Mouse (Mus musculus) kidney, adult 2 months (tissue): ENCODE results near the gene Tuba1b.

Source experiments
- CTCF ChIP-seq: fragments of 200-500 bp; conservative IDR thresholded peaks from 2 replicates; pipeline ENCODE4 v1.5.1; 2011; ENCODE audit warnings: low read depth, mild to moderate bottlenecking, control low read depth, low read length, moderate library complexity, mixed read lengths; ENCODE audit not compliant: insufficient read depth, insufficient read length
- POLR2A ChIP-seq: fragments of 200-500 bp; IDR thresholded peaks from one replicate; pipeline ENCODE4 v1.6.1; 2011; ENCODE audit warnings: low read depth, low read length, control low read depth

DNA sequence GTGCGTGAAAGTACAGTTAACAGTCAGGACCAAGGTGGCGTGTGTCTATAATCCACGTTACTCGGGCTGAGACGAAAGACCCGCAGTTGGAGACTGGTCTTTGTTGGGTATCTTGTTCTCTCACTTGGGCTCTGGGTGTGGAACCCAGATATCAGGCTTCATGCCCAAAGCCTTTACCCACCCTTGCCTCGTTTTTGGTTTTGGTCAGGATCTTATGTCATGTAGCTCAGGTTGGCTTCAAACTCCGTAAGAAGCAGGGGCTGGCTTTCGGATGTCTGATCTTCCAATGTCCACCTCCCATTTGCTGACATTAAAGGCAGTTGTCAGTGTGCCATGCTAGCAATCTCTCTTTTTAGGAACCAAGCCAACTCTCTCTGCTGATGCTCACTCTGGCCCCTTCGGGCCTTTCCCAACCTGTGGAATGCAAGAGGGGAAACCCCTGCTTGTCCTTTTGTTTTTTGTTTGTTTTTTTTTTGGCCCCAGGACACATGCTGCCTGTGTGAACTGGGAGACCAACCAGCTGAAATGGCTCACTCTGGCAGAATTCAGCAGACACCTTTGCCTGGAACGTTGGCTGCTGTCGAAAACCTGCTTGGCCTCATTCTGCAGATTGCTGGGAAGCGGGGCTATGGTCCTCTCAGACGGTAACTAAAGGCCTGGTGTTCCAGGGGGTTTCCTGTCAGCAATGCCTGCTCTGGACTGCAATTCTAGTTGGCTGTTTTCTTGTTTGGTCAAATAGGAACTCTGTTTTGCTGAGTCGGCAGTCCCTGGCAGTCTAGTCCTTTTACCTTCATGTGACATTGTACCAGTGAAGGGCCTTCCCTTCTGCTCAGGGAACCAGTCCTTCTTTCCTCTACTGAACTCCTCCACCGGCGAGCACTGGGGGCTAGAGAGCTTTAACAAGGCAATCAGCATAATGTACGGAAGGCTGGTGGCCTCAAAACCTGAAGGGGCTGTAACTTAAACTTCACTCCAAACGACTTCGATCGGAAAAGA lies 42.7 kb upstream of the Tuba1b start:
- TF ChIP-seq POLR2A (no peak), CTCF (no peak)
